Mouse (Mus musculus) hindbrain, embryonic 12.5 days (tissue): ENCODE data around the gene Gm11992. TPM values are rescaled to one million over a fixed set of nuclear protein-coding genes. Genes with fewer than 3 reads are reported as not detected.

ENCODE experiments used
- ATAC-seq: fragments of 200-750 bp; cut with Nextera tagmentation; 2 replicates; pipeline ENCODE4 v1.8.0; 2017; ENCODE audit warnings: moderate TSS enrichment; ENCODE audit not compliant: low FRiP score
- H3K27ac ChIP-seq: fragments of 300-500 bp; sonication (generic); 2 replicates; pipeline ENCODE4 v1.5.1; 2016; ENCODE audit warnings: mild to moderate bottlenecking
- H3K27me3 ChIP-seq: fragments of 300-500 bp; sonication (generic); 2 replicates; pipeline ENCODE4 v1.6.1; 2016; ENCODE audit warnings: mild to moderate bottlenecking
- H3K36me3 ChIP-seq: fragments of 300-500 bp; sonication (generic); 2 replicates; pipeline ENCODE4 v1.6.1; 2016; ENCODE audit warnings: mild to moderate bottlenecking
- H3K4me1 ChIP-seq: fragments of 300-500 bp; sonication (generic); 2 replicates; pipeline ENCODE4 v1.6.1; 2016
- H3K4me2 ChIP-seq: fragments of 300-500 bp; sonication (generic); replicated peaks from 2 replicates; pipeline ENCODE4 v1.6.1; 2016; ENCODE audit warnings: mild to moderate bottlenecking
- H3K4me3 ChIP-seq: fragments of 300-500 bp; sonication (generic); 2 replicates; pipeline ENCODE4 v1.5.1; 2016; ENCODE audit warnings: mild to moderate bottlenecking
- H3K9ac ChIP-seq: fragments of 300-500 bp; sonication (generic); 2 replicates; pipeline ENCODE4 v1.6.1; 2016; ENCODE audit warnings: mild to moderate bottlenecking, moderate library complexity
- H3K9me3 ChIP-seq: fragments of 300-500 bp; sonication (generic); replicated peaks from 2 replicates; pipeline ENCODE4 v1.6.1; 2016; ENCODE audit warnings: mild to moderate bottlenecking
- WGBS: fragments of 180-500 bp; shearing (Covaris S2); methylation state at CpG from one replicate; pipeline ENCODE4 v1.1.7; 2016; 5-methylcytosine and 5-hydroxymethylcytosine counted together
- polyA plus RNA-seq: library from polyadenylated mRNA; unstranded; fragments of >200 nt; fragmentation: Nextera tagmentation; extraction: Ambion mirVana; gene quantifications from 2 replicates; pipeline ENCODE4 v1.2.1, GENCODE M21; 2016

Gm11992 gene
- polyA plus RNA-seq, 1 experiment from 2014 or later: 1.3 TPM

- WGBS: 91% methylated on average over 5 of the region's 5 CpGs
- ATAC-seq: no peak
- H3K9me3 ChIP-seq: no peaks in the 10 kb centered on the region
- H3K9ac ChIP-seq: no peak overlapping the region
- no peak overlapping the region for H3K4me3 ChIP-seq
- peaks cover 9% of the 10 kb centered on the region; the same call in 1 of the 2 replicates for H3K4me1 ChIP-seq
- H3K36me3 ChIP-seq: no peaks in the 10 kb centered on the region
- H3K27me3 ChIP-seq: peaks cover 16% of the 10 kb centered on the region
- H3K4me2 ChIP-seq: no peak overlapping the region
- no peak overlapping the region for H3K27ac ChIP-seq
These were observed 1.4 kb upstream of the Gm11992 start for GRCm38 (mm10) chr11:9047044-9047443.

DNA sequence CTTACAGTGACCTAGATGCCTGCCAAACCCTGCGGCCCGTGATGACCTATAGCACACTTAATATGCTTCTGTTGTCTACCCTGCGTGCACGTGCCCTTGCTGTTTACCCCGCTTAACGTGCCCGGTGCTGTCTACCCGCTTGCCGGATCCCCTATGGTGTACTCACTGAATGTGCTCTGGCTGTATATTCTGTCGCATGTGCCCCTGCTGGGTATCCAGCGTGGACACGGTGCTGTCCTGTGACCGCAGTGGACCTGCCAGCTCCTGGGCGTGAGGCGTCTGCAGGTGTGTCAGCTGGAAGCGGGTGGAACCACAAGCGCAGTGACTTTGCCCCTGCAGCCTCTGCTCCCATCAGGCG, 288 bp downstream of the Gm11992 start, which contains the start of gene Sun3:
Sun3 (minus strand) TSS at position 289 of the 358 bp plus-strand sequence.
- peaks cover 9% of the 10 kb centered on the region; the same call in 1 of the 2 replicates for H3K4me1 ChIP-seq
- H3K27ac ChIP-seq: no peak within 1 kb of the TSS
- H3K9ac ChIP-seq: peak within 1 kb of the TSS; percentile 55
- 2% methylated on average over 18 of the region's 18 CpGs for WGBS
- no peaks in the 10 kb centered on the region for H3K36me3 ChIP-seq
- H3K4me3 ChIP-seq: peak within 1 kb of the TSS; percentile 50
- H3K27me3 ChIP-seq: peaks cover 16% of the 10 kb centered on the region
- H3K9me3 ChIP-seq: no peaks in the 10 kb centered on the region
- H3K4me2 ChIP-seq: peak within 1 kb of the TSS; percentile 99
- peak; percentile 90 for ATAC-seq

DNA sequence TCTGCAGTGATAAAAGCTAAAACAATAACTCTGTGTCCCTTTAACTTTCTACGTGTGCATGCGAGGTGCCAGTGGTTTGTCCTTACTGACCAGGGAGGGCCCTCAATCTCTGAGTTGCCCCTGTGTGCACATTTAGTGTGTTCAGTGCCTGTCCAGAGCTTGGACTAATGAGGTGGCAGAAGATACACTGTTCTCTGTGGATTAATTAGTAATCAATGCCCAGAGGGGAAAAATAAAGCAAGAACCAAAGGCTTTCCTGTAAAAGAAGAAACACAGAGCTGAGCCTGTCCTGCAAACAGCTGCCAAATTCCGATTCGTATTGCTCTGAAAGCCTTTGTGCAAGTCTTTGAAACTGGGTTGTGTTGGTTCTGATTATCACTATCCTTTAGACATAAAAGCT, 1.8 kb downstream of the Gm11992 start:
- no peak for ATAC-seq
- Histone ChIP-seq H3K4me1 (peaks cover 9% of the 10 kb centered on the region; the same call in 1 of the 2 replicates), H3K9ac (no peak overlapping the region), H3K9me3 (no peaks in the 10 kb centered on the region), H3K36me3 (no peaks in the 10 kb centered on the region), H3K4me2 (no peak overlapping the region), H3K4me3 (no peak overlapping the region), H3K27me3 (peaks cover 16% of the 10 kb centered on the region), H3K27ac (no peak overlapping the region)
- 87% methylated on average over 4 of the region's 4 CpGs for WGBS

DNA sequence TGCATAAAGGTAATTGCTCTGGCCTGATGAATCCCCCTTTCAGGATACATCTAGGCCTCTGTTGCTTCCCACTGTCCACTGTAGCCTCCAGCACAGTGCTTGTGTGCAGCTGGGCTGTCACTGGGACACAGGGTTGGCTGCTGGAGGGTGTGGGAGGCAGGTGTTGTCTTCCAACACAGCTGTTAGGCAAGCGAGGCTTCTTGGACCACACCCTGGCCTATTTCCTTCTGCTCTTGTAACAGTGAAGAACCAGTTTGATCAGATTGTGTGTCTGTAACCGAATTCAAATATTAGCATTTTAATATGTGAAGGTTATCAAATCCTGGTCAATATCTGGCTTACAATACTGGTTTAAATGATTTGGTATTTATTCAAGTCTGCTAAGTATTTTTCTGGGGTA, 3.5 kb downstream of the Gm11992 start:
- no peak overlapping the region for H3K4me2 ChIP-seq
- no peak overlapping the region for H3K4me3 ChIP-seq
- H3K4me1 ChIP-seq: peaks cover 9% of the 10 kb centered on the region; the same call in 1 of the 2 replicates
- peaks cover 16% of the 10 kb centered on the region for H3K27me3 ChIP-seq
- ATAC-seq: no peak
- 79% methylated on average over 2 of the region's 2 CpGs for WGBS
- no peaks in the 10 kb centered on the region for H3K9me3 ChIP-seq
- H3K36me3 ChIP-seq: no peaks in the 10 kb centered on the region
- no peak overlapping the region for H3K27ac ChIP-seq
- no peak overlapping the region for H3K9ac ChIP-seq

DNA sequence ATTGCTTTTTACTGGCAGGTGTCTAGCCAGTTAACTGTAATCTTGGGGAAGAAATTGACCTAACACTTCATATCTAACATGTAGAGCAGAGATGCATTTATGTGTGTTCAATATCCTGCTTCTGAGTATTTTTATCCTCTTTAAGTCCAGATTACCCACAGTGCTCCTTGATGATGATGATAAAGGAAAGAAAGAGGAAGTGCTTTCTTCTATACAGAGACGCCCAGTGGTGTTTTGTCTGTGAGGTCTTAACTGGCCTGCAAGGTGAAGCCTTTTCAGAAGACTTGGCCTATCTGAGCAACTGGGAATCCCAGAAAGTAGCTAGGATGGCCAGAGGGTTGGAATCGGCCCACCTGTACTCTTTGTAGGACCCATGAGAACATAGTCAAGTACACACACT, 8.5 kb downstream of the Gm11992 start:
- no peak for ATAC-seq
- Histone ChIP-seq H3K4me3 (no peak overlapping the region), H3K27ac (no peak overlapping the region), H3K9me3 (no peaks in the 10 kb centered on the region), H3K9ac (no peak overlapping the region), H3K4me2 (no peak overlapping the region), H3K4me1 (no peaks in the 10 kb centered on the region), H3K36me3 (no peaks in the 10 kb centered on the region), H3K27me3 (no peaks in the 10 kb centered on the region)
- 85% methylated on average over 2 of the region's 2 CpGs for WGBS

GRCm38 (mm10) chr11:9057711-9058110, 9.3 kb downstream of the Gm11992 start:
- no peak overlapping the region for H3K4me3 ChIP-seq
- ATAC-seq: no peak
- WGBS: 91% methylated on average over 4 of the region's 4 CpGs
- H3K9me3 ChIP-seq: no peaks in the 10 kb centered on the region
- H3K27me3 ChIP-seq: no peaks in the 10 kb centered on the region
- H3K9ac ChIP-seq: no peak overlapping the region
- H3K4me2 ChIP-seq: no peak overlapping the region
- H3K27ac ChIP-seq: no peak overlapping the region
- H3K36me3 ChIP-seq: no peaks in the 10 kb centered on the region
- H3K4me1 ChIP-seq: no peaks in the 10 kb centered on the region

- Histone ChIP-seq H3K36me3 (no peaks in the 10 kb centered on the region), H3K27me3 (no peaks in the 10 kb centered on the region), H3K4me2 (no peak overlapping the region), H3K4me3 (no peak overlapping the region), H3K4me1 (no peaks in the 10 kb centered on the region), H3K27ac (no peak overlapping the region), H3K9ac (no peak overlapping the region), H3K9me3 (no peaks in the 10 kb centered on the region)
- no peak for ATAC-seq
- WGBS: 74% methylated on average over 1 of the region's 1 CpGs
These were observed 11.6 kb downstream of the Gm11992 start for GRCm38 (mm10) chr11:9060029-9060428.

- no peak overlapping the region for H3K4me3 ChIP-seq
- no peak for ATAC-seq
- H3K27me3 ChIP-seq: no peaks in the 10 kb centered on the region
- no peak overlapping the region for H3K4me2 ChIP-seq
- no peak overlapping the region for H3K9ac ChIP-seq
- 70% methylated on average over 5 of the region's 5 CpGs for WGBS
- H3K9me3 ChIP-seq: no peaks in the 10 kb centered on the region
- H3K27ac ChIP-seq: no peak overlapping the region
- H3K36me3 ChIP-seq: no peaks in the 10 kb centered on the region
- H3K4me1 ChIP-seq: no peaks in the 10 kb centered on the region
These were observed 12.1 kb downstream of the Gm11992 start for GRCm38 (mm10) chr11:9060484-9060883.

GRCm38 (mm10) chr11:9076444-9076843, 28.1 kb downstream of the Gm11992 start:
- ATAC-seq: no peak
- no peak overlapping the region for H3K27ac ChIP-seq
- 92% methylated on average over 3 of the region's 3 CpGs for WGBS
- no peak overlapping the region for H3K9ac ChIP-seq
- no peaks in the 10 kb centered on the region for H3K4me1 ChIP-seq
- H3K27me3 ChIP-seq: no peaks in the 10 kb centered on the region
- no peak overlapping the region for H3K4me2 ChIP-seq
- H3K4me3 ChIP-seq: no peak overlapping the region
- H3K36me3 ChIP-seq: no peaks in the 10 kb centered on the region
- H3K9me3 ChIP-seq: no peaks in the 10 kb centered on the region

DNA sequence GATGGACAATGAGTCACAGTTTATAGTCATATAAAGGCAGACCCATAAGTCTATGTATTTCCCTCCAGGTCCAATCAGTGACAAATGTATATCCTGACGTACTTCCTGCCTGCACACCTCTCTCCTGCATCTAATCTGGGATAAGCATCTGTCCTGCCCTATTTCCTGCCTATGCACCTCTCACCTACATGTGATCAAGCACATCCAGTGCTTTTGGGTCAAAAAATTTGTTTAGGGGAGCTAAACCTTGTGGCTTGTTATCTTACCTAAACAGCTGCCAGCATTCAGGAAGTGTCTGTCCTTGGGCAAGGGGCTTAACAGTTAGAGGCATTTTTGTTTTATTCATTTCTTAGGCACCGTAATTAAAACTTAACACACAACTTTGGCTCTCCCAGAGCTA, 64.8 kb downstream of the Gm11992 start:
- no peak for ATAC-seq
- H3K27me3 ChIP-seq: peaks cover 35% of the 10 kb centered on the region
- H3K4me1 ChIP-seq: peaks cover 13% of the 10 kb centered on the region
- H3K9ac ChIP-seq: no peak overlapping the region
- H3K36me3 ChIP-seq: no peaks in the 10 kb centered on the region
- no peaks in the 10 kb centered on the region for H3K9me3 ChIP-seq
- no peak overlapping the region for H3K27ac ChIP-seq
- no peak overlapping the region for H3K4me2 ChIP-seq
- no peak overlapping the region for H3K4me3 ChIP-seq
- WGBS: 93% methylated on average over 2 of the region's 2 CpGs

- Histone ChIP-seq H3K4me3 (no peak overlapping the region), H3K36me3 (no peaks in the 10 kb centered on the region), H3K9me3 (no peaks in the 10 kb centered on the region), H3K9ac (no peak overlapping the region), H3K4me2 (peak overlapping the region; percentile 27; the same call in 1 of the 2 replicates), H3K27ac (no peak overlapping the region), H3K4me1 (peaks cover 29% of the 10 kb centered on the region), H3K27me3 (peaks cover 54% of the 10 kb centered on the region)
- ATAC-seq: no peak
- 12% methylated on average over 9 of the region's 9 CpGs for WGBS
These were observed 67.2 kb downstream of the Gm11992 start for GRCm38 (mm10) chr11:9115367-9116120.

GRCm38 (mm10) chr11:9116121-9116520, 67.7 kb downstream of the Gm11992 start:
- Histone ChIP-seq H3K27ac (no peak overlapping the region), H3K4me3 (no peak overlapping the region), H3K4me1 (peaks cover 29% of the 10 kb centered on the region), H3K27me3 (peaks cover 60% of the 10 kb centered on the region), H3K4me2 (peak overlapping the region; percentile 27; the same call in 1 of the 2 replicates), H3K9me3 (no peaks in the 10 kb centered on the region), H3K36me3 (no peaks in the 10 kb centered on the region), H3K9ac (no peak overlapping the region)
- WGBS: 1% methylated on average over 10 of the region's 10 CpGs
- no peak for ATAC-seq

DNA sequence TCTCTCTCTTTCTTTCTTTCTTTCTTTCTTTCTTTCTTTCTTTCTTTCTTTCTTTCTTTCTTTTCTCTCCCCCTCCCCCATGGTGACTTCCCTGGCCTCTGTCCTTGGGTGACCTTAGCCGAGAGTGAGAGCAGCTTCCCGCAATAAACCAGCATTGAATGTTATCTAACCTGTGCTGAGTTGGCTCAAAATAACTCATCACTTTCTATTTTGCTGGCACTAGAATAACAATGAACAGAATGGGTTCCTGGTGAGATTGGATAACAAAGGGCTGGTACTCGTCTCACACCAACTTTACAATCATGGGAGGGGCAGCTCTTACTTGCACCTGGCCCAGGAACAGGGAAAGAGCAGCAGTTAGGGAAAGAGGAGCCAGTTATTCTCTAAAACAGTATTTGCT, 68.5 kb downstream of the Gm11992 start:
- Histone ChIP-seq H3K4me1 (peaks cover 29% of the 10 kb centered on the region), H3K4me2 (no peak overlapping the region), H3K27me3 (peaks cover 60% of the 10 kb centered on the region), H3K9ac (no peak overlapping the region), H3K4me3 (no peak overlapping the region), H3K27ac (no peak overlapping the region), H3K9me3 (no peaks in the 10 kb centered on the region), H3K36me3 (no peaks in the 10 kb centered on the region)
- no peak for ATAC-seq
- 7% methylated on average over 3 of the region's 3 CpGs for WGBS
